Mouse (Mus musculus): ENCODE measurements around the gene Fbxo30. TPM values are rescaled to one million over a fixed set of nuclear protein-coding genes. Genes with fewer than 3 reads are reported as not detected.
A peak's percentile ranks its signal among the peaks of the same experiment; 100 is the strongest.
"Not testable (repeated sequence)": the region's sequence is repeated elsewhere in the genome, so short reads cannot be mapped to it uniquely, and the experiment has no call there.

Fbxo30 gene
- total RNA-seq (2021): 10 to 100 TPM; 26.1 to 33.5 TPM

GRCm38 (mm10) chr10:11280578-11281463 lies at the start of gene Fbxo30:
Gene Fbxo30 (plus strand): TSS chr10:11281330.
- intact Hi-C loops (cut with DNase I): loop anchor here (2.0 to 5.0 kb wide), 4 partner anchors 62 to 132 kb away; partner anchors contain the start of genes Epm2a and Shprh
- DNase-seq: peak; percentile 92 to 97

DNA sequence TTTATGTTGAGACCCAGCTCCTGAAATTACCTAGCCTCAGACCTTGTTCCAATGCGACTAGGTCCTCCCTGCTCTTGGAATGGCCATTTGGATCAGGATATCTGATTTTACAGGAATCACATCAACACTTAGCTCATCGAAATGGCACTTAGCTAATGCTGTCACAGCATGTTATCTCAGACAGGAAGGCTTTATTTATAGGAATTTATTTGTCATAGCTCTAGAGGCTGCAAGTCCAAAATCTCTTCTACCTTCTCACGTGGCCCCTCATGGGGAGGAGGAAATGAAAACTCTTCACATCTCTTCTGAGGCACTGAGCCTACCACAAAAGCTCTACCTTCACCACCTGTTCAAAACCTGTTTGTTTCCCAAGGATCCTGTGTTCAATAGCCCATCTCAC lies 47.9 kb upstream of the Fbxo30 start:
- DNase-seq: no peak
- intact Hi-C loops (cut with DNase I): no loop called here

DNA sequence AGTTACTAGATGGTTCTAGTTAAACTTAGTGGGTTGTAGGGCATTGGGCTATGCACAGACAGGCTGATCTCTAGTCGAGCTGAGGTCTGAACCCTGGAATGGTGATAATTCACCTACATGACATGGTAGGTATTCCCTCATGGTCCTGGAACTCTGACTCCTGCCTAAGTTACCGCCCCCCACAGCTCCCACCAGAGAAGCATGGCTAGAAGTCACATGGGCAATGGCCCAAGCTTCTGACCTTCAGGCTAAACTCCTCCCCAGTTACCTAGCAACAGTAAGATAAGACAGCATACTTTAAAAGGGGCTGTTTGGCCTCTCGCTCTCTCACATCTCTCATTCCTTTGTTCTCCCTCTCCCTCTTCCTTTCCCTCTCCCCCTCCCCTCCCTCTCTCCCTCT lies 38.1 kb upstream of the Fbxo30 start:
- intact Hi-C loops (cut with DNase I); DNase-seq: not testable (repeated sequence)

GRCm38 (mm10) chr10:11248210-11248609 lies 32.9 kb upstream of the Fbxo30 start:
- intact Hi-C loops (cut with DNase I): no loop called here
- DNase-seq: no peak

GRCm38 (mm10) chr10:11250247-11250997 lies 30.7 kb upstream of the Fbxo30 start:
- intact Hi-C loops (cut with DNase I): no loop called here
- no peak for DNase-seq

GRCm38 (mm10) chr10:11253581-11253980 lies 27.5 kb upstream of the Fbxo30 start:
- intact Hi-C loops (cut with DNase I); DNase-seq: not testable (repeated sequence)

- intact Hi-C loops (cut with DNase I): no loop called here
- DNase-seq: no peak
Measured at GRCm38 (mm10) chr10:11260119-11260518, 21.0 kb upstream of the Fbxo30 start.

GRCm38 (mm10) chr10:11262292-11262691 lies 18.8 kb upstream of the Fbxo30 start:
- intact Hi-C loops (cut with DNase I); DNase-seq: not testable (repeated sequence)

DNA sequence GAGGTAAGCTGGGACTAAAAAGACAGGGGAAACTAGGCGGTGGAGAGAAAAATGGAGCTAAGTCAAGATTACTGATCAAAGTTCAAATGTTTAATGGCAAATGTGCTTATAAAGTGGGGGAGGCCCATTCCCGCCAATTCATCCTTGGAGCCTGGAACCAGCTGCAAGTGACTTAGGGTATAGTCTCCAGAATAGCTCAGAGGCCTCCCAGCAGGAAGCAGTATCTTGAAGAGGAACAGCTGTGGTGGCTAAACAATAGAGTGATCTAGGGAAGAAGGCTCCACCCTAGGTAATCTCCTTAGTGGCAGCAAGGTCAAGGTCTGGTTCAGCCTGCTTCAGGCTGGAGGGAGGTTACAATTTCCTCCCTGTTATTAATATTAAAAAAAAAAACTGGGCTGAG lies 17.3 kb upstream of the Fbxo30 start:
- intact Hi-C loops (cut with DNase I); DNase-seq: not testable (repeated sequence)

DNA sequence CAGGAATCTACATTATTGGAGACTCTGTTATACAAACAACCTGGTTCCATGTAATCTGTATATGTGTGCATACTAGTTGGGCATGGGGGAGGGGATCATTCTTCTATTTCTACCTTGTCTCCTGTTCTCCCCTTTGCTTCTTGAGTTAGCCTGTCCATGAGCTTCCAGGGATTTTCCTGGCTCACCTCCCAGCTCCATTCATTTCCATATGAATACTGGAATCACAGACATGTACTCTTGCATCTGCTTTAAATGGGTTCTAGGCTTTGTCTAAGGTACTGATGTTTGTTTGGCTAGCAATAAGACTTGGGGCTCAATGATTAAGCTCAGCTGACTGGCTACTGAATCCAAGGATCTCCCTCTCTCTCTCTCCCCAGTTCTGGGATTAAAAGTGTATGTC lies 12.0 kb upstream of the Fbxo30 start:
- DNase-seq: no peak
- intact Hi-C loops (cut with DNase I): no loop called here

GRCm38 (mm10) chr10:11274431-11274830 lies 6.7 kb upstream of the Fbxo30 start:
- intact Hi-C loops (cut with DNase I): no loop called here
- DNase-seq: peak; percentile 17 to 29

GRCm38 (mm10) chr10:11280235-11280577 lies 924 bp upstream of the Fbxo30 start:
- DNase-seq: no peak
- intact Hi-C loops (cut with DNase I): loop anchor here (2.0 to 5.0 kb wide), 4 partner anchors 63 to 131 kb away; partner anchors contain the start of genes Epm2a and Shprh

GRCm38 (mm10) chr10:11281498-11282305 lies 572 bp downstream of the Fbxo30 start:
- intact Hi-C loops (cut with DNase I): loop anchor here (2.0 to 5.0 kb wide), 4 partner anchors 61 to 133 kb away; partner anchors contain the start of genes Epm2a and Shprh
- peak; percentile 48 to 62 for DNase-seq

- intact Hi-C loops (cut with DNase I): loop anchor here (5.0 kb wide), 2 partner anchors 70 to 85 kb away; no protein-coding TSS in a partner anchor
- no peak for DNase-seq
Measured at GRCm38 (mm10) chr10:11282306-11282631, 1.1 kb downstream of the Fbxo30 start.

DNA sequence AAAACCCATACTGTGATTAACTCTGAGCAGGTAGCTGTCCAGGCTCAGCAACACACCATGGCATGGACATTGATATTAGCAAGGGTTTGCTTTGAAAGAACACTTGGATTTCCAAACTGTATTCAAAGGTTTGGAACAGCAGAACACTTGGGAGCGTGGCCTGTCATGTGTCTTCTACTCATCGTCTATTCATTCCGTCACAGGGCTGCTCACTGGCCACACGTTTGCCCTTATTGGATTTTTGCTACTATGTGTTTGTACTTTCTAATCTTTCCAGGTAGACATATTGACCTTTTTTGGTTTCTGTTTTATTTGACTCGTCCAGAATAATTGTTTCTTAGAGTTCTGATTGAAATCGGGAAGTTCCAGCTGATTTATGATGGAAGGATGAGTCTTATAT lies 17.3 kb downstream of the Fbxo30 start:
- no peak for DNase-seq
- intact Hi-C loops (cut with DNase I): no loop called here

GRCm38 (mm10) chr10:11305365-11306053 lies 24.4 kb downstream of the Fbxo30 start:
- DNase-seq: no peak
- intact Hi-C loops (cut with DNase I): no loop called here

- intact Hi-C loops (cut with DNase I): no loop called here
- peak; percentile 7 to 20 for DNase-seq
Measured at GRCm38 (mm10) chr10:11306054-11306367, 24.9 kb downstream of the Fbxo30 start.

- intact Hi-C loops (cut with DNase I): no loop called here
Measured at GRCm38 (mm10) chr10:11309866-11310265, 28.7 kb downstream of the Fbxo30 start.

GRCm38 (mm10) chr10:11310481-11310880 lies 29.4 kb downstream of the Fbxo30 start:
- intact Hi-C loops (cut with DNase I): no loop called here
- no peak for DNase-seq

More at GRCm38 (mm10) chr10:11309866-11310265, 28.7 kb downstream of the Fbxo30 start:
- no peak for DNase-seq

GRCm38 (mm10) chr10:11317856-11318454 lies 36.8 kb downstream of the Fbxo30 start:
- DNase-seq; intact Hi-C loops (cut with DNase I): not testable (repeated sequence)
